Mouse (Mus musculus): ENCODE data around the gene Msh2. TPM values are rescaled to one million over a fixed set of nuclear protein-coding genes. Genes with fewer than 3 reads are reported as not detected.
A peak's percentile ranks its signal among the peaks of the same experiment; 100 is the strongest.
"Not testable (repeated sequence)": the region's sequence is repeated elsewhere in the genome, so short reads cannot be mapped to it uniquely, and the experiment has no call there.

Gene Msh2
- polyA plus RNA-seq, 1 experiment from 2014 or later: 91.9 TPM

DNA sequence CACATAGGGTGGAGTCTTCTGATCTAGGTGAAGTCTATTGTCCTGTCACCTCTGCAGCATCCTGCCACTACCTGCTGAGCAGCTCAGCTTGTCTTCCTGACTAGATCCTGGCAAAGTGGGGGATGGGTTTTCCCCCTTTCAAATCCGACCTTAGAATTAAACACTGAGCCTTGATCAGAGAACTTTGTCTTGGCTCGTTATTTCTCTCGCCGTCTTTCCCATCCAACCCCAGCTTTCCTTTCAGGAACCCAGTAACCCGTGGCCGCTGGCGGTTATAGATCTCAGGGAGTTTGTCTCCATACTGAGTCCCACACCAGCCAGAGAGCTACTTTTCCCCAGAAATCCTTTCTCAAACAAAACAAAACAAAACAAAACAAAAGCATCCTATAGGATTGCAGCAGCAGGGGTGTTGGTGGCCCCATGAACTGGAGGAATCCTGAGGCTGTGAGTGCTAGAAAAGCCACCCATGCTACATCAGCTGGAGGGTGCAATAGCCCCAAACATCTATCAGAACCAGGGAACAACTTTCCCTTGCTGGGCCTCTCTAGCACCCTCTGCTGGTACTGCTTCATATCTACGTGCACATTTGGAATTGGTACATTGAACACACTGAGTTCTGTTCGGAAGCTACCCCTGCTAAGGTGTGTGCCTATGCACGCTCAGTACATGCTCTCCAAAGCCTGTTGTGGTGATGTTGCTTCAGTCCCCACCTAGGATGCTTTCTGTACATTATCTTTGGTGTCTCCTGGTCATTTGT, 6.9 kb upstream of the Msh2 start:
- no peaks in the 10 kb centered on the region for H3K9me3 ChIP-seq
- no peak overlapping the region for H3K4me3 ChIP-seq

DNA sequence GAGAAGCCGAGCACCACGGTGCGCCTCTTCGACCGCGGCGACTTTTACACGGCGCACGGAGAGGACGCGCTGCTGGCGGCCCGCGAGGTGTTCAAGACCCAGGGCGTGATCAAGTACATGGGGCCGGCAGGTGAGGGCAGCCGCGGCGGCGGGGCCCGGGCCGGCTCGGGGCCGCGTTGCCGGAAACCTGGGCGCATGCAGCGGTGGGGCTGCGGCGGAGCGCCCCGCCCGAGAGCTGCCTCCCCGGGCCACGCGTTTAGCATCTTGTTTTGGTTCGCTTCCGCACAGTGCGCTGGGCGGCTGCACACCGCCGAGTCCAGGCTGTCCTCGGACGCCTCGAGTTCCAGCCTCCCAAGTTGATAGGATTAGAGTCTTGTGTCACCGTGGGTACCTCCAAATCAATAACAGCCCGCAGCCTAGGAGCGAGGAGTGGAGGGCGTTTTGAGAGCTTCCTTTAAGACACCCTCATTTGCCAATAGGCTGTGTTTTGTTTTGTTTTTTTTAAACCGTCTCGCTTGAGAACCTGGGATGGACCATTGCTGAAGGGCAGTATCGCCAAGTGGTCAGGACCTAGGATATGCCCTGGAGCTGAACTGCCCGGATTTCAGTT, 652 bp downstream of the Msh2 start:
- ATAC-seq (ENCODE audit: low FRiP score, low read depth): peak; percentile 68
- H3K4me1 ChIP-seq: peaks cover 20% of the 10 kb centered on the region
- peak overlapping the region; percentile 83 for H3K9ac ChIP-seq
- H3K4me3 ChIP-seq: peak overlapping the region; percentile 95
- H3K27me3 ChIP-seq (replicated peaks): no peaks in the 10 kb centered on the region
- peak overlapping the region; percentile 88 for H3K4me2 ChIP-seq (replicated peaks)
- under 1% methylated on average over 54 of the region's 54 CpGs for WGBS
- peak overlapping the region; percentile 54; the same call in 1 of the 2 replicates for H3K27ac ChIP-seq
- no peaks in the 10 kb centered on the region for H3K9me3 ChIP-seq
- no peaks in the 10 kb centered on the region for H3K36me3 ChIP-seq

More for the DNA sequence above, 6.9 kb upstream of the Msh2 start:
- no peak for ATAC-seq (ENCODE audit: low FRiP score, low read depth)
- no peaks in the 10 kb centered on the region for H3K4me1 ChIP-seq
- no peaks in the 10 kb centered on the region for H3K36me3 ChIP-seq
- WGBS: 87% methylated on average over 10 of the region's 10 CpGs
- H3K27ac ChIP-seq: no peak overlapping the region
- H3K9ac ChIP-seq: no peak overlapping the region
- no peak overlapping the region for H3K4me2 ChIP-seq (replicated peaks)
- no peaks in the 10 kb centered on the region for H3K27me3 ChIP-seq (replicated peaks)

DNA sequence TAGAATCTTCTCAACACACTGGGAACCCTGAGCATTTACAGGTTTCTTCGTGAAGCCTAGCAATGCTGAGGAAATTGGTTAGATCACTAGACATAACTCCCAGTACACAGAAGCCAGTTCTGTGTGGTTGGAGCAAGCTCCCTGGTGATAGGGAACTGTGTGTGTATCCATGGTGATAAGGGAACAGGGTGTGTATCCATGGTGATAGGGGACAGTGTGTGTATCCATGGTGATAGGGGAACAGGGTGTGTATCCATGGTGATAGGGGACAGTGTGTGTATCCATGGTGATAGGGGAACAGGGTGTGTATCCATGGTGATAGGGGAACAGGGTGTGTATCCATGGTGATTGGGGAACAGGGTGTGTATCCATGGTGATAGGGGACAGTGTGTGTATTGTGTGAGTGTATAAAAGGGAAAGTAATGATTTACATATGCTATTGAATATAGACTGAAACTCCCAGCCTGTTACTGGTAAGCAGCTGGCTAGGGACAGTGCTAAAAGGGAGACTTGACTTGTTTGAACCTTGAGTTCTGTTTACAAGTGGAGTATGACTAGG, 4.9 kb downstream of the Msh2 start:
- ATAC-seq (ENCODE audit: low FRiP score, low read depth); H3K4me3 ChIP-seq; H3K9me3 ChIP-seq; H3K27me3 ChIP-seq (replicated peaks); H3K27ac ChIP-seq; H3K9ac ChIP-seq; H3K4me2 ChIP-seq (replicated peaks): not testable (repeated sequence)
- Histone ChIP-seq H3K36me3 (peaks cover 15% of the 10 kb centered on the region), H3K4me1 (peaks cover 20% of the 10 kb centered on the region)
- WGBS: 81% methylated on average over 1 of the region's 1 CpGs

DNA sequence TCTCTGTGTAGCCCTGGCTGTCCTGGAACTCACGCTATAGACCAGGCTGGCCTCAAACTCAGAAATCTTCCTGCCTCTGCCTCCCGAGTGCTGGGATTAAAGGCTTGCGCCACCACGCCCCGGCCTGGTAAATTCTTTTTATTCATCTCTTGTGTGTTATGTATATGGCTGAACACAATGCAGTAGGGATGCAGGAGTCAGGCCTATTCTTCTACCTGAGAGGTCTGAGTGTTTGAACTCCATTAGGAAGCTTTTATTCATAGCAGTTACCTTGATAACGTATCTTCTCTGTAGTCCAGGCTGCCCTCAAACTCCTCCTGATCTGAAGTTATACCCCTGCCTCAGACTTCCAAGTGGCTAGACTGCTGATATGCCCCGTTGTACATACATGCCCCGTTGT, 5.5 kb downstream of the Msh2 start:
- 96% methylated on average over 8 of the region's 8 CpGs for WGBS
- Histone ChIP-seq H3K27me3 (replicated peaks) (no peaks in the 10 kb centered on the region), H3K4me2 (replicated peaks) (no peak overlapping the region), H3K9ac (no peak overlapping the region), H3K4me1 (peaks cover 20% of the 10 kb centered on the region), H3K27ac (no peak overlapping the region), H3K36me3 (peaks cover 21% of the 10 kb centered on the region), H3K4me3 (no peak overlapping the region), H3K9me3 (no peaks in the 10 kb centered on the region)
- no peak for ATAC-seq (ENCODE audit: low FRiP score, low read depth)

DNA sequence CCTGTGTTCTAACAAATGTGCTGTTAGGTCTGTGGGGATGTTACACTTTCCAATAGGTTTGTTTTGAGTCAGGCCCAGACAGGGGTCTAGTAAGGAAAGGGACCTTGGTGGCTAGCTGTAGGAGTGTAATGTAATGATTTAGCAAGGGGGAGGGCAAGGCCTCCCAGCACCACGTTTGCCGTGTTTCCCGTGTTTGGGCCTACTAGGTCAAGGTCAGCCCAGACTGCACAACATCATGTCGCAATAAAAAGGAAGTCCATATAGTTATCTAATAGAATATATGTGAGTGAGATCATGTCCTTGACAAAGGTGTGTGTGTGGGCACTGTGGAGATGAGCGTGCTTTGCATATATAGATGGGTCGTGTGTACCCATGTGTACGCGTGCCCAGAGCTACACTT, 17.1 kb downstream of the Msh2 start:
- Histone ChIP-seq H3K4me3 (no peak overlapping the region), H3K27me3 (replicated peaks) (no peaks in the 10 kb centered on the region), H3K27ac (no peak overlapping the region), H3K9ac (no peak overlapping the region), H3K4me2 (replicated peaks) (no peak overlapping the region), H3K4me1 (no peaks in the 10 kb centered on the region), H3K9me3 (no peaks in the 10 kb centered on the region), H3K36me3 (peaks cover 52% of the 10 kb centered on the region)
- ATAC-seq (ENCODE audit: low FRiP score, low read depth): no peak
- 96% methylated on average over 8 of the region's 8 CpGs for WGBS

DNA sequence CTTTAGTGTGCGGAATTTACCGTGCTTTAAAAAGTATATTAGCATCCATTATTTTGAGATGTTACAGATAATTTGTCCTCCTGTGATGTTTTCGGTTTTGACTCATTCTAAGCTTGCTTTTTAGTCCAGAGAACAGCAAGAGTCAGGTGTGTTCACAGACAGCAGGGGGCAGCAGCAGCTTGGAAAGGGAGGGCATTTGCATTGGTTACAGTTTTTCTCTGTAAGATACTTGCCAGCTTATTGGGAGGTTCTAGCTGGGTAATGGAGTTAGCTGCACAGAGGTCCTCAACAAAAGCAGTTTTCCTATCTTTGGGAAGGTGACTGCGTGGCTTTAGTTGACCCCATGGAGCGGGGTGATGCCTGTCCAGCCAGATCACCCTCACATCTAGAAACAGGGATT, 19.8 kb downstream of the Msh2 start:
- Histone ChIP-seq H3K36me3 (peaks cover 44% of the 10 kb centered on the region), H3K9me3 (no peaks in the 10 kb centered on the region), H3K4me3 (no peak overlapping the region), H3K9ac (no peak overlapping the region), H3K27me3 (replicated peaks) (no peaks in the 10 kb centered on the region), H3K27ac (no peak overlapping the region), H3K4me2 (replicated peaks) (no peak overlapping the region), H3K4me1 (no peaks in the 10 kb centered on the region)
- ATAC-seq (ENCODE audit: low FRiP score, low read depth): no peak
- WGBS: 94% methylated on average over 5 of the region's 5 CpGs

DNA sequence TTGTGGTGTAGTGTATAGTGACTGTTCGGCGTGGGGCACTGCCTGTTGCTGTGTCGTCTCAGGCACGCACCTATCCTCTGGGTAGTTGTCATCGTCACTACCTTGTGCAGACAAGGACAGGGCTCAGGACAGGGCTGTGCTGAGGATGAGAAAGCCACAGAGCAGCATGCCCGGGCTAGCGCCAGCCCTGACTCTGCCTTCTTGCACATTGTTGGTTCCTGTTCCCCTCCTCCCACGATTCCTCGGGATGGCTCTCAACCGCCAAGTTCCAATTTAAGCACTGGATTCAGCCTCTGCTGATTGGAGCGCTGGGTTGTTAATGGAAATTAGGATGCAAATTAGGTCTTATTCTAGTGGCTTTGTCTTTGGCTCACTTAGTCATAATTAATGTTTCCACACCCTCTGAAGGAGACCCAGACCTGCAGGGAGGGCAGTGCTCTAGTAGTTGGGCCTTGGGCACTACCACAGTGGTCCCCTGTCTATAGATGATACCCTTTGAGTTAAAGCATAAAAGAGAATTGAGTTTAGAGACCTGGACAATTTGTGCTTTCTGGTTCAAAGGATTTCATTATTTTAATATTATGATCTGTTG, 23.8 kb downstream of the Msh2 start:
- Histone ChIP-seq H3K27ac (no peak overlapping the region), H3K9ac (no peak overlapping the region), H3K4me1 (no peaks in the 10 kb centered on the region), H3K36me3 (peaks cover 44% of the 10 kb centered on the region), H3K4me3 (no peak overlapping the region), H3K4me2 (replicated peaks) (no peak overlapping the region), H3K27me3 (replicated peaks) (no peaks in the 10 kb centered on the region), H3K9me3 (no peaks in the 10 kb centered on the region)
- WGBS: 91% methylated on average over 11 of the region's 11 CpGs
- no peak for ATAC-seq (ENCODE audit: low FRiP score, low read depth)

DNA sequence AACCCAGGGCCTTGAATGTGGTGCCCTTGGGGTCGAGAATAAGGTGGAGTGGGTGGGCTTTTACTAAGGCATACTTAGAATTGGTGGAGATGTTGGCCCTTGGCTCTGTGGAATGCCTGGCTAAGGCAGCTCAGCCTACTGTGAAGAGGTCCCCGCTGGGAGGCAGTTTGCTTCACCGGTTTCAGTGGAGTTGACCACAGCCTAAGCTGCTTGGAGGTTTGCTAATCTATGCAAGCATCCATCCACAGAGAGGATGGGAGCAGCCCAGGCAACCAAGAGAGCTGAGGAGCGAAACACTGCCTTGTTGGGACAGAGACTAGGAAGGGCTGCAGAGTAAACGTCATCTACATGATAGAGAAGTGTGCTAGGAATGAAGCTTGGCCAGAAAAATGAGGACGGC, 24.7 kb downstream of the Msh2 start:
- H3K4me1 ChIP-seq: no peaks in the 10 kb centered on the region
- no peak overlapping the region for H3K27ac ChIP-seq
- H3K4me2 ChIP-seq (replicated peaks): no peak overlapping the region
- H3K36me3 ChIP-seq: peaks cover 49% of the 10 kb centered on the region
- no peaks in the 10 kb centered on the region for H3K9me3 ChIP-seq
- WGBS: 89% methylated on average over 6 of the region's 6 CpGs
- no peak for ATAC-seq (ENCODE audit: low FRiP score, low read depth)
- no peak overlapping the region for H3K4me3 ChIP-seq
- H3K9ac ChIP-seq: no peak overlapping the region
- H3K27me3 ChIP-seq (replicated peaks): no peaks in the 10 kb centered on the region

DNA sequence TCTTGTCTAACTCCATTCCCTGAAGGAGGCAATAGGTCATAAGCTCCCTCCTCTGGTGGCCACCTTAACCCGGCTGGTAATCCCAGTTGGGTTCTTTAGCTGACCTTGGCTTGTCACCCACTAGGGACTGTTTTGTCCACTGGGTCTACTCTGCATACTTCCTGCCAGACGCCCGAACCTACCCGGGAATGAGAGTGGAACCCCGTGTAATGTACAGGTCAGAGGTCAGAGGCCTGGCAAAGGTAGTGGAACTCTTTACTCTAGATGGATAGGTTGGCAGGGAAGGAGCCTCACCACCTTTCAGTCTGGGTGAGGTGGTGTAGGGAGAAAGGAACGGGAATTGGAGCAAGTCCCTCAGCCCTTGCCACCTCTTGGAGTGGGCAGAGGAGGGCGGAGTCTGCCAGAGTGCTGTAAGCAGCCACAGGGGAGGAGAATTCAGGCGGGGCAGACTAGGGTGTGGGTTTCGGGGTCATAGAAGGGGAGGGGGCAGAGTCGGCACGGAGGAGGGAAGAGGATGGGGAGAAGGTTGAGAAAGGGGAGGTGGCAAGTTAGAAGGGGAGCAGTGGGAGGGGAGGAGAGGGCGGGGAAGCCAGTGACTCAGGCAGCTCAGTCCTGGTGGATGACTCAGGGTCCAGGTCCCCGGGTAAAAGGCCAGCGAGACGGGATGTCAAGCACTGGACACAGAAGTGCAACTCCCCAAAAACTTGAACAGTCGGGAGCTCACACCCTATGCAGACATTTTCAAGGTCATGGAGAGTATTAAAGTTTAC, 27.1 kb downstream of the Msh2 start:
- no peak overlapping the region for H3K4me2 ChIP-seq (replicated peaks)
- no peaks in the 10 kb centered on the region for H3K27me3 ChIP-seq (replicated peaks)
- ATAC-seq (ENCODE audit: low FRiP score, low read depth): no peak
- no peak overlapping the region for H3K9ac ChIP-seq
- H3K9me3 ChIP-seq: no peaks in the 10 kb centered on the region
- WGBS: 81% methylated on average over 16 of the region's 16 CpGs
- H3K4me3 ChIP-seq: no peak overlapping the region
- peaks cover 61% of the 10 kb centered on the region for H3K36me3 ChIP-seq
- no peak overlapping the region for H3K27ac ChIP-seq
- no peaks in the 10 kb centered on the region for H3K4me1 ChIP-seq

DNA sequence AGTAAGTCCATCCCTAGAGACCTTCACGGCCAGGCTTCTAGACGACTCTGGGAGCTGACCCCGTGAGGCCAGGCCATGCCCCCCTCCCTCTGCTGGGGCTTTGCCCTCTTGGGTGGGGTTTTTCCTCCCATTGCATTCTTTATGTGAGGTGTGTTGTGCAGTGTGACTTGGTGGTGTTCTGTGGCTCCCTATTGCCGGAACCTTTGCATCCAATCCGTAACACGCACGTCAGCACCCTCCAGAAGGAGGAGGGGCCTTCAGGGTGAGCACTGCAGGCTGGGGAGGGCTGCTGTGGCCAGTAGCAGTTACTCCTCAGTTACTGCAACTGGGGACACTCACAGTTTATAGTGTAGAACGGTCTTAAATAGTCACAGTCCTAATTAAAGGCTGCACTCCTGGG, 28.0 kb downstream of the Msh2 start:
- 80% methylated on average over 8 of the region's 8 CpGs for WGBS
- Histone ChIP-seq H3K36me3 (peaks cover 61% of the 10 kb centered on the region), H3K9ac (no peak overlapping the region), H3K4me2 (replicated peaks) (no peak overlapping the region), H3K27me3 (replicated peaks) (no peaks in the 10 kb centered on the region), H3K27ac (no peak overlapping the region), H3K4me3 (no peak overlapping the region), H3K9me3 (no peaks in the 10 kb centered on the region), H3K4me1 (no peaks in the 10 kb centered on the region)
- ATAC-seq (ENCODE audit: low FRiP score, low read depth): no peak

DNA sequence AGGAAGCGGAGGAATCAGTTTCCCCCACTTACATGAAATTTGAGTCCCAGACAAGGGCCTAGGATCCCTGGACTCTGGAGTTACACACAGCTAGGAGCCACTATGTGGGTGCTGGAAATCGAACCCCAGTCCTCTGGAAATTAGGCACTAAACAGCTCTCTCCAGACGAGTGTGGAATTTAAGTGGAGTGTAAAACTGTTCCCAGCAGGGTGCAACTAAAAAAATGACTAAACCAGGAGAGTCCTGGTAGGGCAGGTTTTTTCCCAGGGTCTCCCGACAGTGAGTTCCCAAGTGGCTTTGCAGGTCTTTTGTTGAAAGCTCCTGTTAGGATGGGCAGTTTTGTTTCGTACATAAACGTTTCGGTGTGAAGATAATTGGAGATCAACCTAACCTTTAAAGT, 52.6 kb downstream of the Msh2 start:
- H3K4me1 ChIP-seq: no peaks in the 10 kb centered on the region
- H3K9ac ChIP-seq: no peak overlapping the region
- H3K36me3 ChIP-seq: peaks cover 42% of the 10 kb centered on the region
- ATAC-seq (ENCODE audit: low FRiP score, low read depth): no peak
- no peak overlapping the region for H3K27ac ChIP-seq
- H3K27me3 ChIP-seq (replicated peaks): no peaks in the 10 kb centered on the region
- H3K4me3 ChIP-seq: no peak overlapping the region
- 0 out of 2 replicates have a peak, but pooled peaks cover 4% of the 10 kb centered on the region for H3K9me3 ChIP-seq
- WGBS: 87% methylated on average over 7 of the region's 7 CpGs
- H3K4me2 ChIP-seq (replicated peaks): no peak overlapping the region
